Mouse (Mus musculus) kidney, adult 2 months (tissue): ENCODE data around the gene Ugt1a9.

Experiments used
- CTCF ChIP-seq: fragments of 200-500 bp; conservative IDR thresholded peaks from 2 replicates; pipeline ENCODE4 v1.5.1; 2011; ENCODE audit warnings: low read depth, mild to moderate bottlenecking, control low read depth, low read length, moderate library complexity, mixed read lengths; ENCODE audit not compliant: insufficient read depth, insufficient read length
- POLR2A ChIP-seq: fragments of 200-500 bp; IDR thresholded peaks from one replicate; pipeline ENCODE4 v1.6.1; 2011; ENCODE audit warnings: low read depth, low read length, control low read depth

GRCm38 (mm10) chr1:88267489-88267888, 196.9 kb downstream of the Ugt1a9 start:
- TF ChIP-seq CTCF (no peak), POLR2A (no peak)
